Mouse (Mus musculus) mesoderm, embryonic 11.5 days (tissue): ENCODE results near the gene B4galnt3.

Experiments used
- DNase-seq: peaks from one replicate; pipeline ENCODE4 v3.0.0-alpha.2; 2012; ENCODE audit warnings: low read depth, low spot score

Gene B4galnt3

DNA sequence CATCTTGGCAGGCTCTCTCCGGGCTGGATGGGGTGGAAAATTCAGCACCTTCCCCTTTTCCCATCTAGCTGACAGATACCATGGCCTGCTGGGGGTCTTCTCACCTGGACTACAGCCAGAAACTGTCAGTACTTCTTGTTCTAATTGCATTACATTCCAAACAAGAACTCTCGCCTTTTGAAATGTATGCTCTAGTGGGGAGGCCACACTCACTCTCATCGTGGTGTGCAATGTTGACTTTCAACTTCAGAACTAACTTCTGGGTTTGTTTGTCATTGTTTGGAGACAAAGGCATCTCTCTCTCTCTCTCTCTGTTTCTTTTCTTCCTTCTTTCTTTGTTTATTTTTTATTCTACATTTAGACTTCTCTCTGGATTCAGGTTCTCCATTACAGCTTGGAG lies 107.8 kb downstream of the B4galnt3 start:
- DNase-seq, result no peak

DNA sequence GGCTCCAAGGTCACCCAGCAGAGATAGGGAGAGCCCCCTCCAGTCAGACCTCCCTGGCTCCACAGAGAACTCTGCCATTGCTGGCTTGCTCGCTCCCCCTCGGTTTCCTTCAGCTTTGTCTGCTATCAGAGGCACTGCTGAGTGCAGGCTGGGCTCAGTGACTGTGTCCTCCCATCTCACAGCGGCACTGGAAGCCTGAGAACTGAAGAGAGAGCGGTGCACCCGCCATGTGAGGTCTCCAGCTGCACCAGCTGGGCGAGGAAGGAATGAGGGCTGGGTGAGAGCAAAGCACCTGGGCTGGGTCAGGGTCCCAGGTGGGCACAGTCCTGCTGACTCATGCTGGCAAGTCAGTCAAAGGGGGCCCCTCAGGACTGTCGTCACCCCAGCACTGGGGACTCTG lies 108.6 kb downstream of the B4galnt3 start:
- no peak for DNase-seq

DNA sequence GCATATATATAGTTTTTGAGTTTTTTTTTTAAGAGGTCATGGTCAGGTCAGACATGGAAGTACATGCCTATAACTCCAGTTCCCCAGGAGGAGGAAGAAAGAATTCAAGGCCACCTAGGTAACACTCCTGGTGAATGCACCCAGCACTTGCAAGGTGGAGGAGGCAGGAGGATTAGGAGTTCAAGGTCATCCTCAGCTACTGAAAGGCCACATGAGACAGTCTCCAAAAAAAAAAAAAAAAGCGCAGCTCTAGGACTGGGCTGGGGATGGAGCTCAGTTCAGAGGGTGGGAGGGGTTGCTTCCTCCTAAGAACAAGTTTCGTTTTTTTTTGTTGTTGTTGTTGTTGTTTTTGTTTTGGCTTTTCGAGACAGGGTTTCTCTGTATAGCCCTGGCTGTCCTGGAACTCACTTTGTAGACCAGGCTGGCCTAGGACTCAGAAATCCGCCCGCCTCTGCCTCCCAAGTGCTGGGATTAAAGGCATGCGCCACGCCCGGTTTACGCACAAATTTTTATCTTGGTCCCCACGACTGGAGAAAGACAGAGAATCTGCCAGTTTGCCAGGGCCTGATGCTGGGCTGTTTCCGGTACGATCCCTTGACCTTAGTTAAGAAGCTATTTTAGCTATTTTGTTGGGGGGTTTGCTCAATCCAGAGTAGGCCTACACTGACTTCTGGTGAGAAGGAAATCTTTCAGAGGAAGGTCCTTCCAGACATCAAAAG lies 109.2 kb downstream of the B4galnt3 start:
- no peak for DNase-seq

DNA sequence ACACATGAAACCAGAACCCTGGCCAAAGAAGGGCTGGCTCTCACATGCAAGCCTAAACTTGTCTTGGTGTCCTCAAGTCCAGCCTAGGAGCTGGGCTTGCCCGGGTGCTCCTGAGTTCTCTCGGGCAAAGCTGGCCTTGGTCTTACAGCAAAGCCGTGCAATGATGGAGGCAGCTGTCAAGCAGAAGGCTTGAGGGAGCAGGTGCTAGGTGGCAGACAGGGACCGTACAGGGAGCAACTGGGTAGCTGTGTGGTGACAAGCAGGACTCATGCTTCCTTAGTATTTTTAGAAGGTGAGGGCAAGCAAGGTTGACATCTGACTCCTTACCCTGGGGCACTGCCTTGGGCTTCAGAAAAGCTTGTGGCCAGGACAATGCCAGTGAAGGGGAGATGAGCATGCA lies 110.6 kb downstream of the B4galnt3 start:
- DNase-seq, result no peak

DNA sequence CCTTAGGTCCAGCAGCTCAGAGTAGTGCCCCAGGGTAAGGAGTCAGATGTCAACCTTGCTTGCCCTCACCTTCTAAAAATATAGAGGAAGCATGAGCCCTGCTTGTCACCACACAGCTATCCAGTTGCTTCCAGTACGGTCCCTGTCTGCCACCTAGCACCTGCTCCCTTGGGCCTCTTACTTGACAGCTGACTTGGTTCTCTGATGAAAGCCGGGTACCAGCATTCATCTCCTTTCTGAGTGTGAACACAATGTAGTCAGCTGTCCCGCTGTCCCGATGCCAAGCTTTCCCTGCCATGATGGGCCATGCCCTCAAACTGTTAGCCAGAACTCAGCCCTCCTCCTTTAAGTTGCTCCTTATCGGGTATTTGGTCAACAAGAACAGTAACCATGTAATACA lies 112.2 kb downstream of the B4galnt3 start:
- no peak for DNase-seq

DNA sequence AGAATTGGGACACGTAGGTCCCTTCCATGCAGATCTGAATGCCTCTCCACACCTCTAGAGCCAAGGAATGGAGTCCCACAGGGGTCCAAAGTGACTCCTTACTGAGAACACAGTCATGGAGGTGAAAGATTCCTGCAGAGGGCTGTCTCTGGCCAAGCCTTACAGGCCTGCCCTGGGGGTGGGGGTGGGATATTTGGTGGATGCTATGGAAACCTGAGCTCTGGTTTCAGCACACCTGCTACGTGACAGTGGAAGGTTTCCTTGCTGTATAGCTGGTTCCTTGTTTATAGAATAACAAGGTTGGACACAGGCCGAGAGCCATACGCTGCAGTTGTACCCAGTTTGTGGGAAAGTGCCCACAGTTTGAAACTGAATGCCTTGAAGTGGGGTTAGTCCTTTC lies 113.9 kb downstream of the B4galnt3 start:
- no peak for DNase-seq

DNA sequence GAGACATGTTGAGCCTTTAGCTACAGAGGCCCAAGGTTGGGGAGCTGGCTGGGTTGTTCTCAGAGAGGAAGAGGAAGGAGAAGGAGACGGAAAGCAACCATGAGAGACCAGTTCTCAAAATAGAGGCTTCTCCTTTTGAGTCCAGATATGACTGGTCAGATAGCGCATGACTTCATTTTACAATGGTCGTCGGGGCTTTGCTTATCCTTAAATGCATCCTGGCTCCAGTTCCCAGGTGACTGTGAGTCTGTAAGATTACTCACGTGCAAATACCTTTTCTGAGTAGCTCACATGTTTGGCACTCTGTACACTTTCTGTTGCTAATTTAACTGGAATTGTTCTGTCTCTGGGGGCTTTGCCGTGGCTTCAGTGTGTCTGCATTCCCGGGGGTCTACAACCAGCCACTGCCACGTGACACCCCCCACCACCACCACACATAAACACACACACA lies 114.6 kb downstream of the B4galnt3 start:
- DNase-seq, result no peak

DNA sequence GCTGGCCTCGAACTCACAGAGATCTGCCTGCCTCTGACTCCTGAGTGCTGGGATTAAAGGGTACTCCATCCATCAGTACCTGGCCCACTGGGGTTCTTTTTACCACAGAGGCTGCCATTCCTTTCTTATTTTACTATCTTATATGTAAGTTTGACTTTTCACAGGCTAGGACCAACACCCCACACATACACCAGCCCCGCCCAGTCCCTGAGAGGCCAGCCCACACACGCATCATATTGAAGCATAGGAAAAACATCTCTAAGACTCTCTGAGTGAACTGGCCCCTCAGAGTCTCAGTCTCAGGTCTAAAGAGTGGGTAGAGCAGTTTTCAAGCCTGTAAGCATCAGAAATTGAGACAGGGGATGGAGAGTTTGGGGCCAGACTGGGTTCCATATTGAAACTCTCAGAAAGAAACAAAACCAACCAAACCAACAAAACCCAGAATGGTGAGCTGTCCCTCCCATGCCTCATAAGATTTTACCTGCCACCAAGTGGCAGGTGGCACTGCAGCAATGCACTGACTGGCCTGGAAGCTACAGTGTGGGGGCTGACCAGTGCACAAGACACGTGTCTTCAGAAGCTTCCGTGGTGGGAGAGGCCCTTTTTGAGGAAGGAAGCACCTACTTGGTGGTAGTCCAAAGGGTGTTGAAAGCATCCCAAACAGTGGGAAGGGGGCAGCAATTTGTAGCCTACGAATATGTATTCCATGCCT lies 115.2 kb downstream of the B4galnt3 start:
- no peak for DNase-seq

DNA sequence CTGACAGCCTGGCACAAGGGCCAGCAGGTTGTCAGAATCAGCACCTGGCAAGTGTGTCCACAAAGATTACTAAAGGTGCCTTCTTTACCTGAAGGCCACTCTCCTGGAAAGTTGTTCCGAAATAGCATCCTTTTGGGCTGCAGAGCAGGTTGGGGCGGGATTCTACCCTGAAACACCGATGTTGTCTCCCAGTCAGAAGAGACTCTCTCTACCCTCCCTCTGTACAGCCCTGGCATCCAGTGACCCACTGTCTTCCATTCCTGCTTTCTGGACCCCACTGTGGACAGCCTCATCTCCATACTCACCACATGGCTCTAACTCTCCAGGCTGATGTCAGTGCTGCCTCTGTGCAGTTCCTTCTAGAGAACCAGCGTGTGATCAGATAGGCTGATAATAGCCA lies 118.7 kb downstream of the B4galnt3 start:
- DNase-seq, result no peak

DNA sequence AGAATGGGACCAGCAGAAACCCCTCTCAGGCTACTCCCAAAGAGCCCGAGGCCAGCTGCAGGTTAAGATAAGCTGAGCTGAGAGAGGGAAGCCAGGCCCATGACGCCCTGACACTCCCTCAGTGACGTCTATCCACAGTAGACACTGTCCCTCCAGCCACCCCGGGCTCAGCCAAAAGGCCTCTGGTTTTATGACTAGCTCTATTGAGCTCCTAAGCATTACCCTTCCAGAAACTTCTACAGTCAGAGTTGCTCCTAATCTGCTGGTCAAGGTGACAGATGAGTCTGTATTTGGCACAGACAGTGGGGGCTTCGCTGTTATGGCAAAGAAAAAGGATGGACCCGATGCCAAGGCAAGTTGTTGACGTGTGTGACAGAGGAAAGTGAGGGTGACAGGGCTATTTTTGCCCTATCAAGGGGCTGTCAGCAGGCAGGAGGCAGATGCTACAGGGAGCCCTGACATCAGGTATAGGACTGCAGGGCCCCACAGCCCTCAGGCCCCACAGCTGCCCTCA lies 119.7 kb downstream of the B4galnt3 start:
- DNase-seq, result no peak

DNA sequence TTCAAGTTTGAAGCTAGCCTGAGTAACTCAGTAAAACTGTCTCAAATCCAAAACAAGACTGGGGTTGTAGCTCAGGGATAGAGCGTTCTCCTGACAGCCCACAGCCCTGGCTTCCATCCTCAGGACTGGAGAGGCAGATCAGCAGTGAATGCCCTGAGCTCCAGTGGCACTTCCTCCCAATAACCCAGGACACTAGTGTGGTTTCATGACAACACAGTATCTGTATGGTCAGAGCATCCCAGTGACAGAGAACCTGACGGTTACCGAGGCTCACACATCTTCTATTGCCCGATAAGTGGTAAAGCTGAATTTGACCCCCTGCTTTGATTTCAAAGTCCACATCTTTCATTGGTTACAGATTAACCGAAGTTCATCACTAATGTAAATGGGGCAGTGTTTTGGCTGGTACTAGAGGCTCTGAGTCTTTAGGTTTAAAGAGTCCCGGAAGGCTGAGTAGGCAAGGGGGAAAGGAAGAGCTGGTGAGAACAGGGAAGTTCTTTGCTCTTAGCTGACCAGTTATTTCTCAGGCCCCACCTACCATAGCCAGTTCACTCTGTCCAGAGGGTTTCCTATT lies 120.2 kb downstream of the B4galnt3 start:
- no peak for DNase-seq

DNA sequence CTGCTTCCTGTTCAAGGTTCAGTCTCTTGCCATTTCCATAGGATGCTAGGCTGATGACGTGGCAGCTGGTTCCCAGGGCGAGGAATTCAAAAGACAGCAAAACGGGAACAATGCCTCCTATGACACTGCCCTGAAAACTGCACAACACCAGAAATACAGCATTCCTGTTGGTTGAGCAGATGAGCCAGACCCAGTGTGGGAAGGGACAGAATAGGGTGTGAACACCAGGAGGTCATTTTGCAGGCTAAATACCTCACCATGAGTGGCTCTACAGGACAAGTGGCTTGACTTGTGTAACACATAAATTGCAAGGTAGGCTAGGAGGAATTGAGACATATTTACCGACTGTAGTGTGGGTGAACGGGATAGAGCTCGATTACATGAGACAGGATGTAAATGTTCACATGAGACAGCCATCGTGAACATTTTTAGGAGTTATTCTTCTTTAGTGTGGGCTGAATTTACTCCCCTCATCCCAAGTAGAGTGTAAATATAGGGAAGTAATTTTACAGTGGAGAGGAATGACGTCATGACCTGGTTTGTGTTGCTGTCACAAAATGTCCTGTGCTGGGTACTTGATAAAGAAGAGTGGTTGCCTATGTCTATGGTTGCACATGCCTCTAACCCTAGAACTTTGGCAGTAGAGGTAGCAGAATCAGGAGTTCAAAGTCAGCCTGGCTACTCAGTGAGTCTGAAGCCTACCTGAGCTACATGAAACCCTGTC lies 121.9 kb downstream of the B4galnt3 start:
- DNase-seq, result no peak

DNA sequence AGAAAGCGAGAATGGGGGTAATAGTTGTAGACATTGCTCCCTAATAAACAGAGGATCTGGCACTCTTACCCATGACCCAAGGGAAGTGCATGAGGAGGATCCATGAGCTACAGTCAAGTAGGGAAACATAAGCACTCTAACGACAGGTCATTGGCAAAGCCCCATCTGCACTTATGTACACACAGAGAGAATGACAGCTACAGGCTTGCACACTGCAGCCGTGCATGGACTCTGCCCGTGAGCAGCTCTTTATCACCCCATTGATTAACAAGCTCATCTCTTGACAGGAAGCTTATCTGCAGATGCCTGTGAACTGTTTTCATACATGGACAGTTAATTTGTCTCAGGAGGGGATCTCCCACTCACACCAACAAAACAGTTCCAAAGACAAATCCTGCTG lies 126.8 kb downstream of the B4galnt3 start:
- DNase-seq, result no peak

DNA sequence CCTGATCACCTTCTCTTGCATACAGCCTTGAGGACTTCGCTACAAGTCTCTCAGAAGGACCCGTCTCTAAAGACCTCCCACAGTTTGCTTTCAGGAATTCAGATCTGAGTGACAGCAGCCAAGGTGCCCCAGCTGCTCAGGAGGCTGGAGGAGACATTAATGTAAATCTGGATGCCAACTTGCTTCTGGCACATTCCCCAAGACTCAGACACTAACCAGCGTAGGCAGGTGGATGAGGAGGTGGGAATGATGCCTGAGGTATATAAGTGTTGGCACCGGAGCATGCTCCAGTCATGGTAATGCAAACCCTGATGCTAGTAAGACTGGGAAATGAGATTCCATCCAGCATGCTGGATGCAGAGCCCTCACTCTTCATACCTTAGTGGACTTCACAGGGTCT lies 129.6 kb downstream of the B4galnt3 start:
- no peak for DNase-seq

DNA sequence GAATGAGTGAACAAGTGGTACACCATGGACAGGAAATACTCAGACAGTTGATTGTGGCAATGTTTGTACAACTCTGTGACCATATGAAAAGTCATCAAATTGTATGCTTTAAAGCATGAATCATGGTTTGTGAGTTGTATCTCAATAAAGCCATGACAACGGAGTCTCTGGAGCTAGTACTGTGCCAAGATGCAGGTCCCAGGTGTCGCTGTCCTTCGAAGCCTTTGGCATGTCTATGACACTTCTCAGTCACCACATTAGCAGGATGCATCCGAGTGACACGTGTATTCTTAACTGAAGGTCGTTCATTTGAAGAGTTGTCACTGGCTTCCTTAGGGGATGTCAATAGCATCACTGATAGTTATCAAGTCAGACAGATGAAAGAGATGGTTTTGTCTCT lies 131.4 kb downstream of the B4galnt3 start:
- DNase-seq, result no peak

DNA sequence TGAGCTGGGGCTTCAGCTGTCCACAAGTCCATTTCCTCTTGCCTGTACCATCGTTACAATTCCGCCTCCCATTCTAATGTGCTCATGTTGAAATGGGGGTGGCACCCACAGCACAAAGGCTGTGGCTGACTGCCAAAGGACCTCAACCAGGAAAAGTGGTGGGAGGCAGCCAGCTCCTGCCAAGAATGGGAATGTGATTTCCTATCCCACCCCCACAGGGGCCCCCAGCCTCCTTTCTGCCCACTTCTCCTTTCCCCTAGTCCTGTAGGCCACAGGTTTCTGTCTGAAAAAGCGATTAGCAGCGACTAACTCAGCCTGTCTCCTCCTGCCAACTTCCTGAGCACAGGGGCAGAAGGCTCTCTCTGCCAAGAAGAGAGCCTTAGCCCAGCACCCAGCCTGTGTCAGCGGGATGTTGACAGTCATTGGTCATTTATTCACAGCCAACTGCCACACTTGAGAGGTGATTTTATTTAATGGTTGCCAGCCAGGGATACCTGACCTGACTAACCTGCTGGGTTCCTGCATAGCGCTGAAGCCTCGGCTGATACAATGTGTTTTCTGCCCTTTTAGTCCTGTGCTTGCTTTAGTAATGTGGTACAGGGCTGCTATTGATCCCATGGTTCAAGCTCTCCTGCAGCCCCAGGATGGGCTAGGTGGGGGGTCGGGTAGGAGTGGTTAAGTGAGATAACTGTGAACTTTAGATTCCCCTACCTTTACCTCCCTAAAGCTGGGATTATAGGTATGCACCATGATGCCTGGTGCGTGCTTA lies 135.0 kb downstream of the B4galnt3 start:
- DNase-seq, result no peak

DNA sequence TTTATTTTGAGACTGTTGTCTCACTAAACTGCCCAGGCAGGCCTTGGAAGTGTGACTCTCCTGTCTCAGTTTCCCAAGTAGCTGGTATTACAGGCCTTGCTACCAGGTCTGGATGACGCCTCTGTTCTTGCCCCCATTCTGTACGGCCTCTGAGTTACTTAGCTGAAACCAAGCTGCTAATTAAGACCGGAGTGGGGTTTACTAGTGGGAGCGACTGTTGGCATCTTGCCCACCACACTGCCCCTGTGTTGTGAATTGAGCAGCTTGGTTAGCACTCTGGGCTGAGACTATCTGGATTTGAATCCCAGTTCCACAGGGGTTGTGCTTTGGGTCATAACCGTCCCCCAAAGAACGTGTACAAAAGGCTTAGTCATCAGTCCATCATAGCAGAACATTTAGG lies 136.9 kb downstream of the B4galnt3 start:
- no peak for DNase-seq

DNA sequence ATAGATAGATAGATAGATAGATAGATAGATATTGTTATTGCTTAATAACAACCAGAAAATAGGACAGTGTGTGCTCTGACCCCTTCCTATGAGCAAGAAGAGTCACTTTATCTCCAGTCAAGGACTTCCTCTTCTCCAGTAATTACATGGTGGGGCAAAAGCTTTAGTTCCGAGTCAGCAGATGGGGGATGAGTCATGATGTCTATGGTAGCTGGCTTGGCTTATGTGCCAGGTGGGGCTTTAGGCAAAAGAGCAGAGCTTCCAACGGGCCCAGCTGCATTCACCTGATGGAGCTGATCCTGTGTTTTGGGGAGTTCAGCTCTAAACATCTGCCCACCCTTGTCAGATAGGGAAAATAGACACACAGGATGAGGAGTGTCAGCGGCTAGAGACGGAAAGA lies 138.8 kb downstream of the B4galnt3 start:
- DNase-seq, result no peak

DNA sequence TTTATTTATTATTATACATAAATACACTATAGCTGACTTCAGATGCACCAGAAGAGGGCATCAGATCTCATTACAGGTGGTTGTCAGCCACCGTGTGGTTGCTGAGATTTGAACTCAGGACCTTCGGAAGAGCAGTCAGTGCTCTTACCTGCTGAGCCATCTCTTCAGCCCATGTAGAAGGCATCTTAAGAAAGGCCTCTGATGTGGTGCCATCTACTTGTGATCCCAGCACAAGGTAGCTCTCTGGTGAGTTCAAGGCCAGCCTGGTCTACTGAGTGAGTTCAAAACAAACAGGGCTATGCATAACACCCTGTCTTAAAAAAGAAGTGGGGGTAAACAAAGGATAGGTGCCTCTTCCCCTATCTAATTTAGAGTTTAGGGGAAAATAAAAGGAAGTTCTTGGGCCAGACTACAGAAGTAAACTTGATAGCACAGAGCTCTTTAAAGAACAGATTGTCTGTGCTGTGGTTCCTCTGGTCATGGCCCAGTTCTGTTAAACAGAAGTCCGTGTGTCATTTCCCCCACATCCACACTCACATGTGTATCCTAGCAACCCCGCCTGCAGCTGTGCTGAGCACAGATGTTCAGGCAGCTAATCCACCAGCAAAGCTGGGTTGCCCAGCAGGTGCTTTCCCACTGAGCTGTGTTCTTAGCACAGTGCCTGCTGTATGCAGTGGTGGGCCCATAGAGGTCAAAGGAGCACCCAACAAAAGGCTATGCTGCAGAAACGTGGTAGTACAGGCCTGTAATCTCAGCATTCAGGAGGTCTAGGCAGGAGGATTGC lies 139.6 kb downstream of the B4galnt3 start:
- peak; percentile 46 for DNase-seq
